Mouse (Mus musculus) intestine, embryonic 16.5 days (tissue): ENCODE measurements around the gene Cmah. TPM values are rescaled to one million over a fixed set of nuclear protein-coding genes. Genes with fewer than 3 reads are reported as not detected.
"Not testable (repeated sequence)": the region's sequence is repeated elsewhere in the genome, so short reads cannot be mapped to it uniquely, and the experiment has no call there.

Source experiments
- ATAC-seq: fragments of 200-750 bp; cut with Nextera tagmentation; 2 replicates; pipeline ENCODE4 v1.8.0; 2017; ENCODE audit warnings: moderate TSS enrichment, moderate library complexity
- H3K27ac ChIP-seq: fragments of 300-500 bp; sonication (generic); 2 replicates; pipeline ENCODE4 v1.5.1; 2014; ENCODE audit warnings: mild to moderate bottlenecking, low read length
- H3K27me3 ChIP-seq: fragments of 300-500 bp; sonication (generic); replicated peaks from 2 replicates; pipeline ENCODE4 v1.6.1; 2014; ENCODE audit warnings: low read length, control low read depth, mixed read lengths; ENCODE audit not compliant: control insufficient read depth, insufficient read depth
- H3K36me3 ChIP-seq: fragments of 300-500 bp; sonication (generic); 2 replicates; pipeline ENCODE4 v1.6.1; 2014; ENCODE audit warnings: low read length, control low read depth; ENCODE audit not compliant: control insufficient read depth, insufficient read depth
- H3K4me1 ChIP-seq: fragments of 300-500 bp; sonication (generic); 2 replicates; pipeline ENCODE4 v1.6.1; 2014; ENCODE audit warnings: low read length, control low read depth, mixed read lengths; ENCODE audit not compliant: control insufficient read depth, insufficient read depth
- H3K4me2 ChIP-seq: fragments of 300-500 bp; sonication (generic); 2 replicates; pipeline ENCODE4 v1.6.1; 2014; ENCODE audit warnings: low read depth, low read length, control low read depth
- H3K4me3 ChIP-seq: fragments of 300-500 bp; sonication (generic); 2 replicates; pipeline ENCODE4 v1.5.1; 2014; ENCODE audit warnings: mild to moderate bottlenecking, low read length
- H3K9ac ChIP-seq: fragments of 300-500 bp; sonication (generic); 2 replicates; pipeline ENCODE4 v1.6.1; 2014; ENCODE audit warnings: low read depth, low read length
- H3K9me3 ChIP-seq: fragments of 300-500 bp; sonication (generic); 2 replicates; pipeline ENCODE4 v1.6.1; 2016; ENCODE audit warnings: low read length, control low read depth; ENCODE audit not compliant: control insufficient read depth
- WGBS: fragments of 180-500 bp; shearing (Covaris S2); extraction: QIAGEN DNeasy Blood & Tissue Kit; methylation state at CpG from one replicate; pipeline ENCODE4 v1.1.7; 2014; 5-methylcytosine and 5-hydroxymethylcytosine counted together
- polyA plus RNA-seq: library from polyadenylated mRNA; unstranded; fragments of >200 nt; fragmentation: Nextera tagmentation; extraction: Ambion mirVana; gene quantifications from 2 replicates; pipeline ENCODE4 v1.2.1, GENCODE M21; 2015

The Cmah gene
- polyA plus RNA-seq, 1 experiment from 2014 or later, result 0.27 TPM

DNA sequence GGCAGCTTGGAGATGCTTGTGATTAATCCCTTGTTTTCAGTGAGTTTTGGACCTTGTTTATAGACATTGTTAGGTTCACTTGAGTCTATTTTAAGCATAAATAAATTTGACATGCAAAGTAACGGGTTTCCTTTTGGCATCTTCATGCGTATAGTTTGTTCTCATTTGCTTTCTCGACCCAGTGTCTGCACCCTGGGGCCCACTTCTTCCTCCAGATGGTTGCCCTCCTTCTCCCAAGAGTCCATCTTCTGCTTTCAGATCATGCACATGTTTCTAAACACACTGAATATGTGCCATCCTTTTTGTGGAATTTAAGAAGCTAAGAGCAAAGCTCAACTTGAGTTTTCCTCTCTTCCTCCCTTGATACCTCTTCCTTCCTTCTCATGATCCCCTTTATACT, 71.3 kb downstream of the Cmah start:
- ATAC-seq, result no peak

DNA sequence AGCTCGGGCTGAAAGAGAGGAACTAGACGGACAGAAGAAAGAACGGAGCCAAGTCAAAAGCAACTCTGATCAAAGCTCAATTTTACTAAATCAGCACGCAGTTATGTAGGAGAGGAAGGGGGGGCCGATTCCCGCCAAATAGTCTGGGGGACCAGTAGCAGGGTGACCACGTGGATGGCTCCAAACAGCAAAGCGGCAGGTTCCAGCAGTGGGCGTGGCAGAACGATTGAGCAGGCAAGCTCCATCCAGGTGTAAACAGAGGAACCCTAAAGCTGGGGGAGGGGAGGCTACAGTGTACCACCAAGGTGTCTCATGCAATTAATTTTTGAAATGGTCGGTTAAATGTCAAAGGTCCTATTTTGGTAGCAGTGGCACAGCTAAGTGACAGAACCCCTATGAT, 74.6 kb downstream of the Cmah start:
- not testable (repeated sequence) for H3K27me3 ChIP-seq, H3K9me3 ChIP-seq, H3K27ac ChIP-seq, H3K9ac ChIP-seq, H3K36me3 ChIP-seq, H3K4me3 ChIP-seq, H3K4me1 ChIP-seq, ATAC-seq
- WGBS, result 14% methylated on average over 11 of the region's 11 CpGs
- H3K4me2 ChIP-seq, result peak overlapping the region; percentile 25; the same call in 1 of the 2 replicates

More for the DNA sequence above, 71.3 kb downstream of the Cmah start:
- H3K4me2 ChIP-seq, result no peak overlapping the region
- no peaks in the 10 kb centered on the region for H3K9me3 ChIP-seq
- no peaks in the 10 kb centered on the region for H3K36me3 ChIP-seq
- H3K27me3 ChIP-seq, result no peaks in the 10 kb centered on the region
- no peaks in the 10 kb centered on the region for H3K4me1 ChIP-seq
- H3K27ac ChIP-seq, result no peak overlapping the region
- no peak overlapping the region for H3K4me3 ChIP-seq
- no peak overlapping the region for H3K9ac ChIP-seq
- 66% methylated on average over 3 of the region's 3 CpGs for WGBS

DNA sequence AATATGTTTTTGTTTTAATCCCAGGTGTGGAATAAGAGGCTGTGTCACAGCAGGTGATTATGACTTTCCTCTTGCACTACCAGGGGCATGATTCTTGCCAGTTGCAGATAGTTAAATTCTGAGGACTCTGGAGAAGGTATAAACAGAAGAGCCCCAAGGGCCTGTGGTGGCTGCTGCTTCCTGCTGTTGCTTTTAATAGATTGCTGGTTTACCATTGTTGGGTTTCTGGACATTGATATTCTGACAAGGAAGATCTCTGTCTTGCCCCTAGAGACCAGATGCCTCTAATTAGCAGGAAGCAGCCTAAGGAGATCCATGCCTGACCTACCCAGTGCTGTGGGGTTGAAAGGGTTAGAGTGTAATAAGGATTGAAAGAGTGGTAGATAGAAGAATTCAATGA, 75.8 kb downstream of the Cmah start:
- no peak overlapping the region for H3K27ac ChIP-seq
- no peak for ATAC-seq
- no peaks in the 10 kb centered on the region for H3K36me3 ChIP-seq
- no peaks in the 10 kb centered on the region for H3K27me3 ChIP-seq
- H3K9ac ChIP-seq, result no peak overlapping the region
- H3K4me3 ChIP-seq, result no peak overlapping the region
- no peak overlapping the region for H3K4me2 ChIP-seq
- no peaks in the 10 kb centered on the region for H3K9me3 ChIP-seq
- H3K4me1 ChIP-seq, result no peaks in the 10 kb centered on the region

DNA sequence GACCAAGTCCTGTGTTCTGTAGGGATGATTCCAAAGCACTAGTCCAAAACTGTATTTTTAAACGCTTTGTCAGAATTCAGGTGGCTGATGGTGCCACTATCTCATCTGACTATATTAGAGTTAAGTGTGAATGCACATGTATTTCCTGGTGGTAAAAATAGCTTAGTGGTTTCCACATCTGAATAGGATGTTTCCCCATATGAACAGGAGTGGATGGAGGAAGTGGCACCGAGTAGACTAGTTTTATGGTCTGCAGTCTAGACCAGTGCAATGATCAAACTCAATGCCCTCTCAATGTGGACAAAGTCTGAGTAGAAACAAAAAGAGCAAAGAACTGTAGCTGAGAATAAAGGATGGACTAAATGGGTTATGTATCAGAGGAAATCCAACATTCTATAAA, 79.6 kb downstream of the Cmah start:
- Histone ChIP-seq H3K27ac (no peak overlapping the region), H3K9ac (no peak overlapping the region), H3K4me3 (no peak overlapping the region), H3K9me3 (no peaks in the 10 kb centered on the region), H3K27me3 (no peaks in the 10 kb centered on the region), H3K4me2 (no peak overlapping the region), H3K36me3 (no peaks in the 10 kb centered on the region), H3K4me1 (no peaks in the 10 kb centered on the region)
- ATAC-seq, result no peak
- WGBS, result 69% methylated on average over 2 of the region's 2 CpGs

DNA sequence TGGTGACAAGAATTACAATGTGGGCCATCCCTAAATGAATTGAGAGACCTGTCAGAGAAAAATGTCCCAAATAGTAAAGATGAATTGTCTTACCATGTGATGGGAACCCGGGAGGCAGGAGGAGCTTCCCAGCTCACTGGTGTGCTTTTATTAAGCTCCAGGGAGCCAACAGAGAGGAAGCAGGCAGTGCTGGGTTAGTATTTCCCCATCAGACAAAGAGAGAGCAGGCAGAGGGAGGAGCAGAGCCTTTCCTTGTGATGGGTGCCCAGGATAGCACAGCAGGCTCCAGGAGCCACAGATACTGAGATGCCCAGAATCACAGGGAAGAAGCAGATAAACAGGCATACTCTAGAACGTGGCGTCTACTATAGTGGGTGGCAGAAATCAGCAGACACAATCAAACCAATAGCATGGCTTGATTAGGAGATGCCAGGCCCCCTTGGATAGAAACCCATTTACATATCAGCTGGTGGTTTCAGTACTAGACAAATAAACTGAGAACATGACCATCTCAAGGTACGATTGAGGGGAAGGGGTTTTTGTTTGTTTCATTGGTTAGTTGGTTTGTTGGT, 87.5 kb downstream of the Cmah start:
- no peak overlapping the region for H3K4me2 ChIP-seq
- 66% methylated on average over 4 of the region's 4 CpGs for WGBS
- H3K36me3 ChIP-seq, result no peaks in the 10 kb centered on the region
- peaks cover 6% of the 10 kb centered on the region; the same call in 1 of the 2 replicates for H3K4me1 ChIP-seq
- no peaks in the 10 kb centered on the region for H3K9me3 ChIP-seq
- H3K27ac ChIP-seq, result no peak overlapping the region
- H3K27me3 ChIP-seq, result 0 out of 2 replicates have a peak, but pooled peaks cover 2% of the 10 kb centered on the region
- no peak overlapping the region for H3K9ac ChIP-seq
- H3K4me3 ChIP-seq, result no peak overlapping the region
- ATAC-seq, result no peak

DNA sequence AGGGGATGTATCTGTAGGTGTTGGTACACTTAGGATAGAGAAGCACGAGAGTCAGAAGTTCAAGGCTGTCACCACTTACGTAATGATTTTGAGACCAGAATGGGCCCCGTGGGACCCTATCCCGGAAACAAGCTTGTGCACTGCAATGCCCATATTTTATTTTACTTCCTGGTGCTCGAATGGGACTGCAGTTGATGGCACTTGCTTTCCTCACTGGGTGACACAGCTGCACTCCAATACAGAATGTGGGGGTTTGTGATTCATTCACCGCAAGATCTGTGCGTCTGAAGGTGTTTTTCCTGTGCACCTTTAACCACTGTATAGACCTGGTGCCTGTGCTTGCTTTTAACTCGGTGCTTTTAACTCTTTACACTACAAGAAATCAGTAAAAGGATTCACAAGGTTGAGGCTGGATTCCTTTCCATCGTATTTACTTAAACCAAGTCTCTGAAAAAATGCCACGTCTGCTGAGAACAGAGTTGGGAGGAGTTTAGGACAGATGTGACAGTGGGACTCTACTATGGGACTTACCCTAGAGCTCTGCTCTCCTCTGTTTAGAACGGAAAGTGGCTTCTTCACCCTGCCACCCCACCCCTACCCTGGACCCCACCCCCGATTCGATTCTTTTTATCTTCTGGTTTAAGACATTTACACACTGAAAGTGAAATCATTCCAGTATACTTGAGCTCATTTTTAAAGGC, 88.5 kb downstream of the Cmah start:
- Histone ChIP-seq H3K4me1 (peaks cover 6% of the 10 kb centered on the region; the same call in 1 of the 2 replicates), H3K4me2 (no peak overlapping the region), H3K27me3 (0 out of 2 replicates have a peak, but pooled peaks cover 2% of the 10 kb centered on the region), H3K36me3 (no peaks in the 10 kb centered on the region), H3K4me3 (no peak overlapping the region), H3K9me3 (no peaks in the 10 kb centered on the region), H3K9ac (no peak overlapping the region), H3K27ac (no peak overlapping the region)
- ATAC-seq, result no peak
- WGBS, result 57% methylated on average over 13 of the region's 13 CpGs

DNA sequence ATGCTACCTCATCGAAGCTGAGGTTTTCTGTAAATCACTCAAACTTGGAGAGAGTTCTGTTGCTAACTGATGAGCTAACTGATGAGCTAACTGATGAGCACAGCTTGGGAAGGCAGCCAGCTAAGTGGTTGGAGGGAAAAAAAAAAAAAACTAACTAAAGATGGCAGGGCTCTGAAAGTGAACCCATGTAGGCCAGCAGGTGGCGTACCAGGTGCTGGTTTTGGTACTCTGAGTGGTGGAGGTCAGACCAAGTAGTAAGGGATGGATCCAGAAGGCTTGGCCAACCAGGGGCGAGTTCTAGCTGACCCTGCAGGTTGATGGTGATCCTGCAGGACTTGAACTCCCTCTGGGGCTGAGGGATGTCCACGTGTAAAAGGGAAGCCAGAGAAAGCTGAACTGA, 89.2 kb downstream of the Cmah start:
- Histone ChIP-seq H3K4me2 (no peak overlapping the region), H3K9me3 (no peaks in the 10 kb centered on the region), H3K9ac (no peak overlapping the region), H3K36me3 (no peaks in the 10 kb centered on the region), H3K27me3 (0 out of 2 replicates have a peak, but pooled peaks cover 2% of the 10 kb centered on the region), H3K4me1 (peaks cover 6% of the 10 kb centered on the region; the same call in 1 of the 2 replicates), H3K27ac (no peak overlapping the region), H3K4me3 (no peak overlapping the region)
- ATAC-seq, result no peak
- 35% methylated on average over 4 of the region's 4 CpGs for WGBS

DNA sequence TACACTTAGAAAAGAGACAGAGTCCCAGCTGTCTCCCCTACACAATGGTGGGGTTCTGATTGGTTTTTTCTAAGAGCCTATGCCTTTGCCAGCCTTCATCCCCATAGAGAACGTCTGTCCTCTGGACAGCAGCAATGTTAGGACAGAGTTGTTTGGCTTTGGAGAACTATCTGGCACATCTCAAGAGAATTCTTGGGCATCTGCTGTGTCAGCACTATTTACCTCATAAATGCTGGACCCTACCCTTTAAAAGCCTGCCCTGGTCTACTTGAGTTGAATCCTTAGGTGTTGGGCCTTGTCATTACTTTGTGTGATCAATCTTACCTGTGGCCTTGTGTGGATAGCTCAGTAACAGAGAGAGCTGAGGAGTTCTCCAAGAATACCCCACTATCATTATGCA, 90.8 kb downstream of the Cmah start:
- WGBS, result 39% methylated on average over 1 of the region's 1 CpGs
- Histone ChIP-seq H3K36me3 (no peaks in the 10 kb centered on the region), H3K27ac (no peak overlapping the region), H3K4me2 (no peak overlapping the region), H3K4me1 (peaks cover 6% of the 10 kb centered on the region; the same call in 1 of the 2 replicates), H3K27me3 (peaks cover 2% of the 10 kb centered on the region; the same call in 1 of the 2 replicates), H3K9ac (no peak overlapping the region), H3K9me3 (no peaks in the 10 kb centered on the region), H3K4me3 (no peak overlapping the region)
- no peak for ATAC-seq

DNA sequence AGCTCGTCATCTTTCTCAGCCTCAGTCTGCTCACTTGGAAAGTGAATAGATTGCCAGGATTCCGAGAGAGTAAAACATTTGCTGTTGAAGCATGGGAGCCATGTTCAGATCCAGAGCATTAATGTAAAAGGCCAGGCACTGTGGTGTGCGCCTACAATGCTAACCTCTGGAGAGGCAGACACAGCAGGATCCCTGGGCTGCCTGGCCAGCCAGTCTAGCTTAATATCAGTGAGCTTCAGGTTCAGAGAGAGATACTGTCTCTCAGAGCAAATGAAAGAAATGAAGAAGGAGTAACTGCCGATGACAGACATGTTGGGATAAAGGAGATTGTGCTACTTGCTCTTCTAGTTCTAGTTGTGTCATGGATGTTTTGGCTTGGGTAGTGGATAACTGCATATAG, 91.6 kb downstream of the Cmah start:
- H3K27me3 ChIP-seq, result peaks cover 2% of the 10 kb centered on the region; the same call in 1 of the 2 replicates
- 75% methylated on average over 4 of the region's 4 CpGs for WGBS
- no peak overlapping the region for H3K4me2 ChIP-seq
- peaks cover 6% of the 10 kb centered on the region; the same call in 1 of the 2 replicates for H3K4me1 ChIP-seq
- H3K36me3 ChIP-seq, result no peaks in the 10 kb centered on the region
- H3K27ac ChIP-seq, result no peak overlapping the region
- no peaks in the 10 kb centered on the region for H3K9me3 ChIP-seq
- no peak for ATAC-seq
- H3K4me3 ChIP-seq, result no peak overlapping the region
- H3K9ac ChIP-seq, result no peak overlapping the region
